Mouse (Mus musculus) CD4-positive, CD25-positive, alpha-beta regulatory T cell, adult 2 months (primary cell): ENCODE measurements at regions not wholly inside any gene's neighbourhood (a gene's known extent, or its start where the extent isn't known, plus 50 kb on each side); places are given as distances from the start of the nearest gene placed in this dataset.
A peak's percentile ranks its signal among the peaks of the same experiment; 100 is the strongest.

Experiments used
- DNase-seq: peaks from one replicate; pipeline ENCODE4 v3.0.0-alpha.2; 2012; ENCODE audit warnings: low read depth, low spot score

DNA sequence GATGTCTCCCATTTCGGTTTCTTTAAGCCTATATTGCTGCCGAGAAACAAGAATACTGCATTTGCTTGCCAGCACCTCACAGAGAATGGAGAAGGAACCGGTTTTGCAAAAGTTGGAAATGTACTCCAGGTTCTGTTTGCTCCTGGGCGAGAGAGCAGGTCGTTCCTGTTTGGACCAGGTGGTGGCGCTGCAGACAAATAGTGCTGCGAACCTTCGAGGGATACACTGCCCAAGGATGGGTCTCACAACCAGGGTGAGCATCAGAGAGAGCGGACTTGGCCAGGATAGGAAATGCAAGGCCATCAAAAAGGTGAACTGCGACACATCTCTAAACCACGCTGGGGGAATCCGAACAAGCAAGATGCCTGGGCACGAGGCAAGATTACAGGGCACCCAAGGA is 54.0 kb upstream of the Ets2 start:
- DNase-seq = peak; percentile 74

- DNase-seq = no peak
These were observed 56.6 kb upstream of the Erg start for GRCm38 (mm10) chr16:95642784-95643590.

DNA sequence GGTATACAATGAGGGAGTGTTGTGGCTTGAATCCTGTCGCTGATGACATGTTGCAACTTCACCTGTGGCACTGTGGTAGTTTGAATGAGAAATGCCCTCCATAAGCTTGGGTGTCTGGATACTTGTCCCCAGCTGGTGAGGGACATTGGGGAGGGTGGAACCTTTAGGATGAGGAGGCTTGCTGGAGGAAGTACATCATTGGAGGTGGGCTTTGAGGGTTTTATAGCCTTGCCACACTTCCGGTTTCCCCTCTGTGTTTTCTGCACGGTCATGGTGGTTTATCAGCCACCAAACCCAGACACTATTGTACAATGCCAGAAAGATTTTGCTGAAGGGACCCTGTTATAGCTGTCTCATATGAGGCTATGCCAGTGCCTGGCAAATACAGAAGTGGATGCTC is 54.3 kb upstream of the Erg start:
- DNase-seq = no peak

DNA sequence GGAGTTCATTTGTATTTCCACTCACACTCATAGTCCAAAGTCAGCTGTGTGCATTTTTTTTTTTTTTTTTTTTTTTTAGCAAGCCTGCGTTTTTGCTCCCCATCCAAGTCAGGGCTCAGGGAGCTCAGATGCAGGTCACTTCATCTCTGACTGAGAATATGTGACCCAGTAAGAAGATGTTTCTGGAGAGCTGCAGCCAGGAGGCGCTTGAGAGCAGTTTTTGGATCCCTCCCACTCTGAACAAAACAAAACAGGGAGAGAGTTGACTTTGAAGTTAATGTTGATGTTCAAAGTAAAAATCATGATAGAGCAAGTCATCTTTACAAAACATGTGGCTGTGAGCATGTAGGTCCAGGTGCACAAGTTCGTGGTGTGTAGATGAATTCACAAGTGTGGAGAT is 53.3 kb upstream of the Erg start:
- DNase-seq = peak; percentile 22

- DNase-seq = no peak
These were observed 51.5 kb upstream of the Erg start for GRCm38 (mm10) chr16:95637850-95638249.

- no peak for DNase-seq
These were observed 50.2 kb upstream of the Erg start for GRCm38 (mm10) chr16:95636615-95637014.
